In the genomic region with DNA sequence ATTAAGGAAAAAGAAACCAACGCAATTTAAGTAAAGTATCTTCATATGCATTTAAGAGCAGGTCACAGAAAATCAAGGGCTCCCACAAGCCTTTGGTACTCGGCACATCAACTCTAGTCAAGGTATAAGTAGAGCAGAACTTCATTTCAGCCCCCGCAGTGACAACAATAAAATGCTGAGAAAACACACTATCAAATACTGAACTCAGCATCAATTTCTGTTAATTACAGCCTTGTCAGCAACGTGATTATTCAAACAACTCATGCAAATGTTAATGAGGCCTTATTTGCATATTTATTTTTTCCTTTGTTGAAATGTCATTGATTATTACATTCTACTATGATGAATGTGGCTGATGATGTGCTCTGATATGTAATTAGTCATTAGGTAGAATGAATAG, we compare ENCODE assay signal across 15 mouse cellular contexts.
DNase-seq lines count a peak whose midpoint lies in the region; ATAC-seq and TF ChIP-seq lines count a peak whose summit lies in the region.
"Had no signal": no experiment of that assay in that cellular context is flagged by ENCODE, and none has a peak within 500 bp of the region (broad histone marks: within the 10 kb centered on the region; RNA-seq: fewer than 3 reads in every experiment).

No protein-coding gene starts in this region.

- H3K27ac ChIP-seq in gastrocnemius, adult 2 months = peak overlapping the region; percentile 57; the same call in 1 of the 2 replicates
- H3K27ac ChIP-seq in midbrain, embryonic 14.5 days (replicated peaks; ENCODE audit: low read depth, low read length) = peak overlapping the region; percentile 55; the same call in 1 of the 2 replicates
- no peak overlapping the region for H3K27ac ChIP-seq in midbrain, embryonic 11.5 days (ENCODE audit: low read depth, low read length)
- peak overlapping the region; percentile 77 for H3K27ac ChIP-seq in hindbrain, embryonic 12.5 days
- H3K27ac ChIP-seq: embryonic facial prominence, embryonic 15.5 days; heart, embryonic 10.5 days; intestine, embryonic 15.5 days; lung, embryonic 15.5 days had no signal

- no peak for TF ChIP-seq CTCF in gastrocnemius, adult 2 months (IDR thresholded peaks at IDR 0.05)

- H3K27me3 ChIP-seq in midbrain, embryonic 14.5 days (ENCODE audit: control insufficient read depth, insufficient read depth, low read length) = no peaks in the 10 kb centered on the region
- H3K27me3 ChIP-seq in midbrain, embryonic 11.5 days (ENCODE audit: control insufficient read depth, insufficient read depth, low read length) = no peaks in the 10 kb centered on the region
- no peaks in the 10 kb centered on the region for H3K27me3 ChIP-seq in hindbrain, embryonic 12.5 days
- H3K27me3 ChIP-seq: embryonic facial prominence, embryonic 15.5 days; intestine, embryonic 15.5 days; lung, embryonic 15.5 days had no signal

- intact Hi-C loops in gastrocnemius, adult 2 months (cut with DNase I) = no loop called here

- H3K4me3 ChIP-seq in gastrocnemius, adult 2 months = no peak overlapping the region
- no peak overlapping the region for H3K4me3 ChIP-seq in midbrain, embryonic 14.5 days (replicated peaks; ENCODE audit: low read depth, low read length)
- H3K4me3 ChIP-seq in midbrain, embryonic 11.5 days (ENCODE audit: low read depth, low read length) = no peak overlapping the region
- no peak overlapping the region for H3K4me3 ChIP-seq in hindbrain, embryonic 12.5 days
- H3K4me3 ChIP-seq: embryonic facial prominence, embryonic 15.5 days; heart, embryonic 10.5 days; intestine, embryonic 15.5 days; lung, embryonic 15.5 days had no signal

- peaks cover 25% of the 10 kb centered on the region for H3K4me1 ChIP-seq in midbrain, embryonic 14.5 days (ENCODE audit: control insufficient read depth, insufficient read depth, low read length)
- peaks cover 13% of the 10 kb centered on the region for H3K4me1 ChIP-seq in midbrain, embryonic 11.5 days (ENCODE audit: control insufficient read depth, insufficient read depth, low read length)
- peaks cover 33% of the 10 kb centered on the region for H3K4me1 ChIP-seq in hindbrain, embryonic 12.5 days
- H3K4me1 ChIP-seq: heart, embryonic 10.5 days; intestine, embryonic 15.5 days had no signal

- no peak for DNase-seq in gastrocnemius, adult 2 months
- no peak for DNase-seq in gastrocnemius, adult 8-10 months (ENCODE audit: low spot score in 2 of 2)
- peak; percentile 34 for DNase-seq in midbrain, embryonic 14.5 days
- no peak for DNase-seq in midbrain, embryonic 11.5 days (ENCODE audit: low spot score, missing footprints)
- peak; percentile 63 for DNase-seq in retina, embryonic 14.5 days (ENCODE audit: low spot score)
- DNase-seq in ovary, postnatal 36 days (ENCODE audit: low spot score) = no peak
- DNase-seq in thymus, postnatal 4 days = no peak
- DNase-seq: B cell, adult 2 months; liver; right cerebral cortex, postnatal 25 days had no signal

- H3K4me2 ChIP-seq in midbrain, embryonic 14.5 days (ENCODE audit: low read length) = no peak overlapping the region
- no peak overlapping the region for H3K4me2 ChIP-seq in midbrain, embryonic 11.5 days
- H3K4me2 ChIP-seq in hindbrain, embryonic 12.5 days (replicated peaks) = no peak overlapping the region
- H3K4me2 ChIP-seq: embryonic facial prominence, embryonic 15.5 days; intestine, embryonic 15.5 days; lung, embryonic 15.5 days had no signal

- H3K36me3 ChIP-seq in midbrain, embryonic 14.5 days (ENCODE audit: control insufficient read depth, insufficient read depth, low read length) = no peaks in the 10 kb centered on the region
- no peaks in the 10 kb centered on the region for H3K36me3 ChIP-seq in midbrain, embryonic 11.5 days (ENCODE audit: control insufficient read depth, insufficient read depth, low read length)
- H3K36me3 ChIP-seq in hindbrain, embryonic 12.5 days = no peaks in the 10 kb centered on the region
- H3K36me3 ChIP-seq: embryonic facial prominence, embryonic 15.5 days; heart, embryonic 10.5 days; intestine, embryonic 15.5 days; lung, embryonic 15.5 days had no signal

- ATAC-seq in midbrain, embryonic 14.5 days (ENCODE audit: low FRiP score, low TSS enrichment) = no peak
- no peak for ATAC-seq in midbrain, embryonic 11.5 days (ENCODE audit: low FRiP score)
- ATAC-seq in hindbrain, embryonic 12.5 days (ENCODE audit: low FRiP score) = no peak
- ATAC-seq: intestine, embryonic 15.5 days had no signal

- H3K9me3 ChIP-seq in midbrain, embryonic 14.5 days (ENCODE audit: control insufficient read depth, low read length) = no peaks in the 10 kb centered on the region
- H3K9me3 ChIP-seq in midbrain, embryonic 11.5 days (ENCODE audit: control insufficient read depth, low read length) = no peaks in the 10 kb centered on the region
- no peaks in the 10 kb centered on the region for H3K9me3 ChIP-seq in hindbrain, embryonic 12.5 days (replicated peaks)
- H3K9me3 ChIP-seq: embryonic facial prominence, embryonic 15.5 days; heart, embryonic 10.5 days; intestine, embryonic 15.5 days; lung, embryonic 15.5 days had no signal

- 42% methylated on average over 4 of the region's 4 CpGs for WGBS in midbrain, embryonic 14.5 days
- 74% methylated on average over 4 of the region's 4 CpGs for WGBS in midbrain, embryonic 11.5 days
- WGBS in hindbrain, embryonic 12.5 days = 41% methylated on average over 4 of the region's 4 CpGs

- no peak overlapping the region for H3K9ac ChIP-seq in midbrain, embryonic 14.5 days (replicated peaks; ENCODE audit: low read length)
- no peak overlapping the region for H3K9ac ChIP-seq in midbrain, embryonic 11.5 days (ENCODE audit: low read length)
- H3K9ac ChIP-seq in hindbrain, embryonic 12.5 days = no peak overlapping the region
- H3K9ac ChIP-seq: embryonic facial prominence, embryonic 15.5 days; intestine, embryonic 15.5 days; lung, embryonic 15.5 days had no signal

Comparison
In these comparisons a context has a peak if more than half of its experiments do, and no peak if none do; other contexts are left out.
1. DNase-seq: peak in midbrain, embryonic 14.5 days (single experiment) and retina, embryonic 14.5 days (single experiment); none in gastrocnemius, adult 2 months (single experiment), gastrocnemius, adult 8-10 months (0 of 2), midbrain, embryonic 11.5 days (single experiment), ovary, postnatal 36 days (single experiment) and thymus, postnatal 4 days (single experiment).